Mouse (Mus musculus) bone marrow, adult 2 months (tissue): ENCODE results near the gene Ewsr1. TPM values are rescaled to one million over a fixed set of nuclear protein-coding genes. Genes with fewer than 3 reads are reported as not detected.

Experiments
- H3K27ac ChIP-seq: fragments of 200-500 bp; 2 replicates; pipeline ENCODE4 v1.5.1; 2012; ENCODE audit warnings: low read depth, mild to moderate bottlenecking, control low read depth, inconsistent platforms, low read length; ENCODE audit not compliant: control insufficient read depth, poor library complexity, insufficient read depth
- H3K4me1 ChIP-seq: fragments of 200-500 bp; 2 replicates; pipeline ENCODE4 v1.6.1; 2011; ENCODE audit warnings: low read length; ENCODE audit not compliant: control insufficient read depth, insufficient read depth
- H3K4me3 ChIP-seq: fragments of 200-500 bp; replicated peaks from 2 replicates; pipeline ENCODE3; 2011; ENCODE audit warnings: mild to moderate bottlenecking, low read depth, low read length, control low read depth; ENCODE audit not compliant: control insufficient read depth
- CTCF ChIP-seq: fragments of 200-500 bp; IDR thresholded peaks from 2 replicates; pipeline ENCODE4 v1.5.1; 2011; ENCODE audit warnings: low read length, control low read depth; ENCODE audit not compliant: control insufficient read depth, insufficient read depth
- POLR2A ChIP-seq: fragments of 200-500 bp; IDR thresholded peaks from 2 replicates; pipeline ENCODE4 v1.6.1; 2011; ENCODE audit warnings: low read depth, mild to moderate bottlenecking, control low read depth, low read length, borderline replicate concordance; ENCODE audit not compliant: control insufficient read depth
- WGBS: fragments of 180-500 bp; shearing (Covaris S2); methylation state at CpG from one replicate; pipeline ENCODE4 v1.1.7; 2018; 5-methylcytosine and 5-hydroxymethylcytosine counted together
- polyA plus RNA-seq: library from polyadenylated mRNA; stranded (reverse); fragments of >200 nt; gene quantifications from 2 replicates; pipeline ENCODE4 v1.2.4, GENCODE M21; 2011; ENCODE audit warnings: low replicate concordance; ENCODE audit not compliant: missing spikeins, insufficient read depth, insufficient read length

Ewsr1 gene
- polyA plus RNA-seq, 1 experiment, result 464 TPM

DNA sequence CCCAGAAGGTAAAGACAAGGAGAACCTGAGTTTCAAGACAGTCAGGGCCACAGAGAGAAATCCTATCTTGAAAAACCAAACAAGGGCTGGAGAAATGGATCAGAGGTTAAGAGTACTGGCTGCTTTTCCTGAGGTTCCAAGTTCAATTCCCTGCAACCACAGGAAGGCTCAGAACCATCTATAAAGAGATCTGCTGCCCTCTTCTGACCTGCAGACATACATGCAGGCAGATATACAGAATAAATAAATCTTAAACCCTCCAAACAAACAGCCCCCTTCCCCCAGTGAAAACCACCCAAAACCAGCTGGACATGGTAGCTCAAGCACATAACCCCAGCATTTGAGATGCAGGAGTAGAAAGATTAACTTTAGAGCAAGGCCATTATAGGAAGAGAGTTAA lies 23.3 kb downstream of the Ewsr1 start:
- H3K27ac ChIP-seq, result no peak overlapping the region
- TF ChIP-seq CTCF (no peak), POLR2A (no peak)
- no peak overlapping the region for H3K4me3 ChIP-seq
- H3K4me1 ChIP-seq, result no peaks in the 10 kb centered on the region

DNA sequence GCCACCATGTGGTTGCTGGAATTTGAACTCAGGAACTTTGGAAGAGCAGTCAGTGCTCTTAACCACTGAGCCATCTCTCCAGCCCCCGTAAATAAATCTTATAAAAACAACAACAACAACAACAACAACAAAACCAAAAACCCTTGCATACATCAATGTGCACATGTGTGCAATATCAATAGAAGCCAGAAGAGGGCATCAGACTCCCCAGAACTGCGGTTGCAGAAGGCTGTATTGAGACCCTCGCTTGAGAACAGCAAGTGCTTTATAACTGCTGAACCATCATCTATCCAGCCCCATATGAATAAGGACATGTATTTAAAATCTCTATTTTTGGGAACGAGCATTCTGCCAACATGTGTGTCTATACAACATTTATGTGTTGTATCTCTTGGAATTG lies 24.2 kb downstream of the Ewsr1 start:
- TF ChIP-seq POLR2A (no peak), CTCF (peak; percentile 32; the same call in 1 of the 2 replicates)
- Histone ChIP-seq H3K4me3 (no peak overlapping the region), H3K27ac (no peak overlapping the region), H3K4me1 (no peaks in the 10 kb centered on the region)
- 66% methylated on average over 4 of the region's 4 CpGs for WGBS

DNA sequence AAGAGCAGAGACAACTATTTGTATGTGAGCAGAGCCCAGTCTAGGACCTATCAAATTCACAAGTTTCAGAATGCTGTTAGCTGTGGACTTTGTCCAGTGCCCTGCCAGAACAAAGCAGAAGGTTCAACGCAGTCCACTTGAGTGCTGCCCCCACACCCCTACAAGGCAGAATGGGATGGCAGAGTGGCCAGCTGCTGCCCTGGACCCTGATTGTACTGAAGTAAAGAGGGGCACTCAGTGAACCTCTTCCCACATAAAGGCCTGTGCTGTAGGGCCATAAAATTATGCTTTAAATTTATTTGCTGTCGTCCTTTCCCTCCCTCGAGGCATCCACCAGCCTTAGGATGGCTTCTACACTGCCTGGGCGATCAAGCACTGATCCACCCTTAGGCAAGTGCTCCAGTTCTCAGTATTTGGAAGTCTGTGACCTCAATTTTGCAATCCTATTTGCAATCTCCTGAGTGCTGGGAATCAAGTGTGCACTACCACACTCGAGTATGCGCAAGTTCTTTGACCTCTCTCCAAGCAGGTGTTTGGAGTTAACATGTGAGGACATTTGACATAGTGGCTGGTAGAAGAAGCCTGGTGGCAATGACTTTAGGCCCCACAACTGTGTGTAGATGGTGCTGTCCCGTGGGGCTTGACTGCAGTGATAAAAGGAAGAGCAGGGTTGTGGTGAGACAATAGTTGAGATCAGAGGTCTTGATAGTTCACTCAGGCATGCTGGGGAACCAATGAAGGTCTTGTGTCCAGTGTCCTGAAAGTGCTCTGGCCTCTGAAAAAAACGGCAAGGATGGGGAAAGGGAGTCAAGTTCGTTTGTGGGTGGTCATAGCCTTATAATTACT lies 30.7 kb downstream of the Ewsr1 start:
- WGBS, result 67% methylated on average over 9 of the region's 9 CpGs
- no peak for TF ChIP-seq CTCF
- no peak for TF ChIP-seq POLR2A

DNA sequence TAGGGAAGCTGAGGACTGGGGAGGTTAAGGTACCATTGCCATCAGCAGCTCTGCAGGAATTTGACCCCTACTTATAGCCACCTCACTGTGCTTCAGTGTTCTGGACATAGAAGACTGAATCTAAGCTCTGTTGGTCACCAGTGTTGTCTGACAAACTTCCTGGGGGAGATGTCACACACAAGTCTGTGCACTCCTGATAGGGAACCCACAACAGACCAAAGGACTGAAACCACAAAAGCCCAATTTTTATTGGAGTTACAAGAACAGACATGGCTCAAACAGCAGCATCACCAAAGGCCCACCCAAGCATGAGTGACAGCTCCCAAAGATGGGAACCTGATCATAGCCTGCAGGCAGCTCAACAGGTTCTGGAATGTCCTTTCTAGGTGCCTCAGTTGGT lies 32.0 kb downstream of the Ewsr1 start:
- Histone ChIP-seq H3K27ac (no peak overlapping the region), H3K4me3 (no peak overlapping the region), H3K4me1 (peaks cover 1% of the 10 kb centered on the region; the same call in 1 of the 2 replicates)
- TF ChIP-seq POLR2A (no peak), CTCF (no peak)

More for the DNA sequence above, 30.7 kb downstream of the Ewsr1 start:
- peaks cover 1% of the 10 kb centered on the region; the same call in 1 of the 2 replicates for H3K4me1 ChIP-seq
- no peak overlapping the region for H3K27ac ChIP-seq
- no peak overlapping the region for H3K4me3 ChIP-seq

DNA sequence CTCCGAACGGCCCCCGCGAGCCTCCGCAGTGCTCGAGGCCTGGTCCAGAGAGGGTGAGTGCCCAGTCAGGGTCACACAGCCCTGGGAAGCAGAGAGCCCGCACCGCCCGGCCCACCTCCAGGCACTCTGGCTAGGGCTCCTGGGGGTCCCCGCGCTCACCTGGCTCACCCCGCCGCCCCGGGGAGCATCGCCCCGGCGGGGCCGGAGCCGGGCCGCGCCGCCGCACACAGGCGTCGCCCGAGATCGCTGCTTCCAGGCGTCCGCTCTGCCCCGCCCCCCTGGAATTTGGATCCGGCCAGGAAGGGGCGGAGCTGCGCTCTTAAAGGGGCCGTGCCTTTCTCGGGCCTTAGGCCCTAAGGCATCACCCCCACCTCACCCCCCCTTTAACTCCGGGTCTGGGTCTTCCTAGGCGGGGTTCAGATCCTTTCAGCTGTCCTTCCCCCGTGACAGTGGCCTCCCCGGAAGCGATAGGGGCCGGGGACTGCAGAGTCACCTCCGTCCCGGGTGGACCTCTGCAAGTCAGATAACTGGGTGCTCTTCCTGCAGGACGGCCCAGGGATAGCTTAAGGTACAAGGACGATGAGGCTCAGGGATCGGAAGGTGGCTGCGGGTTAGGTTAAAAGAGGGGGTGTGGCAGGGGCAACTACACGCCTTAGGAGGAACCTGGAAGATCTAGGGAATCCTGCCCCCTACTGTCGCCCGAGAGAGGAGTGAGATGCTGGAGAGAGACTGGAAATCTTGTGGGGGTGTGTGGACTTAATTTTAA lies 33.8 kb downstream of the Ewsr1 start, which contains the start of gene Gas2l1:
Gene Gas2l1 (minus strand): TSS at position 272 of the 766 bp plus-strand sequence.
- peaks cover 1% of the 10 kb centered on the region; the same call in 1 of the 2 replicates for H3K4me1 ChIP-seq
- under 1% methylated on average over 50 of the region's 50 CpGs for WGBS
- H3K4me3 ChIP-seq, result peak within 1 kb of the TSS; percentile 85
- peak within 1 kb of the TSS; percentile 36; the same call in 1 of the 2 replicates for H3K27ac ChIP-seq
- TF ChIP-seq CTCF (peak; percentile 58; the same call in 1 of the 2 replicates), POLR2A (0 out of 2 replicates have a peak, but pooled peaks have one; percentile 1)

DNA sequence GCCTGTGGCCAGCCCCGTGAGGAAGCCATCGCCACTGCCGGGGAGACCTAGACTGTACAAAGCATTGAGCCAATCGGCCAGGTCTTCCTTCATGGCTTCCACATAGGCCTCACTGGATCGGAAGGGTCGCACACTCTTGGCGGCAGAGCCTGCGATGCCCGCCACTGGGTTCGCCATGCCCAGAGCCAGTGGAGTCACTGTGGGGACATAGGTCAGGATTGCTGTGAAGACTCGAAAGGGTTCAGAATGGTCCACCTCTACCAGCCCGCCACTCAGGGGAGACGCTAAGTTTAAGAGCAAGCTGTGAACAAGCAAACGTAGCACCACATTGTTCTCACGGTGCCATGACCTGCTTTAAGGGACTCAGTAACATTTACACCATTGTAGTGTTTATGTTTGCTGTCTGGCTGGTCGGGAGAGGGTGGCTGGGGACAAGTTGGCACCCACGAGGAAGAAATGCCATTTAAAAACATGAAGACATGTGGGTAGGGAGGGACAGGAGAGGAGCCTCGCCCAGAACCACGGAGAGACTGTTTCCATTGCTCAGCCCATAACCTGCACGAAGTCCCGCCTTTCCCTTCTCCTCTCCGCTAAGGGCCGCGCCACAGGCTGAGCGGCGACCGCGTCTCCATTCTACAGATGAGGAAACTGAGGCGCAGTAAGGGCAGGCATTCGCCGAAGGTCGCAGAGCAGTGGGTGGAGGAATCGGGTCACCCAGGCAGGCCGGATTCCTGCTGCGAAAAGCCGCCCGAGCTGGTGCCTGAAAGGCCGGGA lies 34.6 kb downstream of the Ewsr1 start:
- Histone ChIP-seq H3K27ac (peak overlapping the region; percentile 36; the same call in 1 of the 2 replicates), H3K4me1 (peaks cover 1% of the 10 kb centered on the region; the same call in 1 of the 2 replicates), H3K4me3 (peak overlapping the region; percentile 85)
- 0 out of 2 replicates have a peak, but pooled peaks have one; percentile 22 for TF ChIP-seq POLR2A
- TF ChIP-seq CTCF, result no peak
- WGBS, result 23% methylated on average over 38 of the region's 38 CpGs

- 68% methylated on average over 31 of the region's 31 CpGs for WGBS
These were observed 35.3 kb downstream of the Ewsr1 start for GRCm38 (mm10) chr11:5063561-5064281.

More at GRCm38 (mm10) chr11:5063561-5064281, 35.3 kb downstream of the Ewsr1 start:
- TF ChIP-seq POLR2A (no peak), CTCF (no peak)
- no peak overlapping the region for H3K4me3 ChIP-seq
- no peak overlapping the region for H3K27ac ChIP-seq
- H3K4me1 ChIP-seq, result peaks cover 1% of the 10 kb centered on the region; the same call in 1 of the 2 replicates
